Mouse (Mus musculus) ES-E14 (cell line): ENCODE measurements at regions not wholly inside any gene's neighbourhood (a gene's known extent, or its start where the extent isn't known, plus 50 kb on each side); places are given as distances from the start of the nearest gene placed in this dataset.

Experiments used
- HCFC1 ChIP-seq: IDR thresholded peaks from 2 replicates; pipeline ENCODE4 v1.6.1; 2012; ENCODE audit warnings: low read length, inconsistent platforms, borderline replicate concordance; ENCODE audit not compliant: insufficient read depth
- MAFK ChIP-seq: IDR thresholded peaks from 2 replicates; pipeline ENCODE4 v1.6.1; 2014; ENCODE audit warnings: mild to moderate bottlenecking, low read depth, low read length, inconsistent platforms; ENCODE audit not compliant: insufficient read depth

DNA sequence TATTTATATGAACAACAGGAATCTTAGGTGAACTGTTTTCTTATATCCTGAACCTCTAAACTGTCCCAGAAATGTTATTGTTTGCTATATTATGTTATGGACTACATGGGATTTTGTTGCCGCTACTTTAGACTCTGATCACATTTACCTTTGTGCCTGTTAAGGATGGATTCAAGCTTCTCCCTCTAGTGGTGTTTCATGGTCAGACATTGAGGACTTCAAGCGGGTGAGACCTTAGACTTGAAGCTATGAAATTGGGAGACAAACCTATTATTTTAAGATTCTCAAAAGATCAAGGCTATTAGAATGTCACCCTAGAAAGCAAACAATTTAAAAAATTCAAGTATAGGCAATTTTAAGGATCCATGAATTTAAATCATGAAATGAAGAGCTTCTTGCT lies 549.7 kb downstream of the Nebl start:
- TF ChIP-seq HCFC1: no peak
- no peak for TF ChIP-seq MAFK
